Mouse (Mus musculus) ovary, adult 18-20 months (tissue): Measurements from ENCODE around the gene Gm13278.
"Not testable (repeated sequence)": the region's sequence is repeated elsewhere in the genome, so short reads cannot be mapped to it uniquely, and the experiment has no call there.

ENCODE experiments used
- DNase-seq: peaks from one replicate; pipeline ENCODE4 v3.0.0; 2022; ENCODE audit warnings: low spot score, mixed read lengths

Gm13278 gene

DNA sequence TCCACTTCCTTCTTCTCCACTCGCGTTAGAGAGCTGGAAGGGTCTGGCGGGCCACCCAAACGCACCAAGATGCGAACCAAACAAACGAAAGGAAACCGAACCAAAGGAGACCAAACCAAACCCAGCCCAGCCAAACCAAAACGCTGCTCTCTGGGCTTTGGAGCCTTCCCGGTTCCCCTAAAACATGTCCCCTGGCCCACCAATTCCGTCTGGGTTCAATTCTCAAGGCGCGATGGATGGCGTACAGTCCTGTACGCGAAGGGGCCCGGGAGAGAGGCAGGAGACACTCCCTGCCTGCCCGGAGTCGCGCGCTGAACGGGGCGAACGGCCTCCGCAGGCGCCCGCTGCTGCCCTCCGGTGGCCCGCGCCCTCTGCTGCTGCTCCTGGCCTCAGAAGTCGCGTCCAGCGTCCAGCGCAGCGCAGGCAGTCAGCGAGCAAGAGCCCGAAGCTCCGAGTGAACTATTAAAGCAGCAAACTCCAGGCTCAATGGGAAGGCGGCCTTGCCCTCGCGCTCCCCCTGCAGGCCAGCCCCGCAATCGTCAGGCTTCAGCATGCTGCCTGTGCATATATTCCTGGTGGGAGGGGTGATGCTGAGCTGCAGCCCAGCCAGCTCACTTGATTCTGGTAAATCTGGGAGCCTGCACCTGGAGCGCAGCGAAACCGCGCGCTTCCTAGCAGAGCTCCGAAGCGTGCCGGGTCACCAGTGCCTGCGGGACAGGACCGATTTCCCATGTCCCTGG is 2.8 kb downstream of the Gm13278 start, which contains the start of gene Gm13275:
Gm13275 (plus strand) TSS at position 552 of the 740 bp plus-strand sequence.
- DNase-seq = peak; percentile 70

- not testable (repeated sequence) for DNase-seq
These were observed 5.7 kb downstream of the Gm13278 start, which contains the start of gene Gm13279 for GRCm38 (mm10) chr4:88797097-88797496. Gene Gm13279 (plus strand): TSS chr4:88797397.

GRCm38 (mm10) chr4:88799365-88799764 is 8.0 kb downstream of the Gm13278 start, which contains the start of gene Gm13285:
Gene Gm13285 (plus strand): TSS chr4:88799665.
- DNase-seq = not testable (repeated sequence)

- DNase-seq = not testable (repeated sequence)
These were observed 11.6 kb downstream of the Gm13278 start, which contains the start of gene Gm13287 for GRCm38 (mm10) chr4:88802954-88803353. Gene Gm13287 (plus strand): TSS chr4:88803254.

DNA sequence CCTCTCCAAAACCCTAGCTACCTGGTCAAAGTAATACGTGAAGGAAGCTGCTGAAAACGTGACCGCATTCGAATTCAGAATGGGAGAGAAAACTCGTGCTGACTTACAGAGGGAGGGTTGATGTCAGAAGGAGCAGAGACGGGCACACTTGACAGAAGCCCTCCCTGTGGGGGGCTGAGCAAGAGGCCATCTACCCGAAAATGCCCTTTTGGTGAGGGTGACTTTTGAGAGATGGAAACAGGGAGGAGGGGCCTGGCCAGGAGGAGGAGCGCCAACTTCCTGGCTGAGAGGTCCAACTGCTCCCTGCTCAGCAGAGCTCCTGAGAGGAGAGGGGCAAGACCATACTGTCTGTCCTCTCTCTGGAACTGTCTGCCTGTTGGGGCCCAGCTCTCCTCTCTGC is 13.9 kb downstream of the Gm13278 start, which contains the start of gene Gm13288:
Gm13288 (plus strand) TSS at position 301 of the 400 bp plus-strand sequence.
- DNase-seq = not testable (repeated sequence)

DNA sequence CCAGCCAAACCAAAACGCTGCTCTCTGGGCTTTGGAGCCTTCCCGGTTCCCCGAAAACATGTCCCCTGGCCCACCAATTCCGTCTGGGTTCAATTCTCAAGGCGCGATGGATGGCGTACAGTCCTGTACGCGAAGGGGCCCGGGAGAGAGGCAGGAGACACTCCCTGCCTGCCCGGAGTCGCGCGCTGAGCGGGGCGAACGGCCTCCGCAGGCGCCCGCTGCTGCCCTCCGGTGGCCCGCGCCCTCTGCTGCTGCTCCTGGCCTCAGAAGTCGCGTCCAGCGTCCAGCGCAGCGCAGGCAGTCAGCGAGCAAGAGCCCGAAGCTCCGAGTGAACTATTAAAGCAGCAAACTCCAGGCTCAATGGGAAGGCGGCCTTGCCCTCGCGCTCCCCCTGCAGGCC is 14.4 kb downstream of the Gm13278 start:
- DNase-seq = peak; percentile 25

GRCm38 (mm10) chr4:88815928-88816327 is 24.6 kb downstream of the Gm13278 start, which contains the start of gene Ifna7:
Gene Ifna7 (plus strand): TSS chr4:88816228.
- DNase-seq = no peak

DNA sequence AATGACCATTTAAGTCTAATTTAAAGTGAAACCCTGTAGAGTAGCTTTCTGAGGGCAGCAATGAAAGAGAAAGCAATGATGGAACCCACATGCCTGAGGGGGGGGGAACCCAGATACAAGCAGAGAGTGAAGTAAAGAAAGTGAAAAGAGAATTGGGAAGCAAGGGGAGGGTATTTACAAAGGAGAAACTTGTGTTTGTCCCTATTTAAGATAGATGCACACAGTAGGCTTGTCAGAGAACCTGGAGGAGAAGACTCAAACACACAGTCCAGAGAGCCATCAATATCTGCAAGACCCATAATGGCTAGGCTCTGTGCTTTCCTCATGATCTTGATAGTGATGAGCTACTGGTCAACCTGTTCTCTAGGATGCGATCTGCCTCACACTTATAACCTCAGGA is 28.3 kb downstream of the Gm13278 start, which contains the start of gene Ifna11:
Ifna11 (plus strand) TSS at position 301 of the 400 bp plus-strand sequence.
- DNase-seq = no peak

GRCm38 (mm10) chr4:88822995-88823394 is 31.6 kb downstream of the Gm13278 start:
- no peak for DNase-seq

GRCm38 (mm10) chr4:88827116-88827515 is 35.8 kb downstream of the Gm13278 start, which contains the start of gene Ifna6:
Gene Ifna6 (plus strand): TSS chr4:88827416.
- DNase-seq = not testable (repeated sequence)

- DNase-seq = no peak
These were observed 39.2 kb downstream of the Gm13278 start for GRCm38 (mm10) chr4:88830523-88830922.

- not testable (repeated sequence) for DNase-seq
These were observed 43.9 kb downstream of the Gm13278 start, which contains the start of gene Ifna5 for GRCm38 (mm10) chr4:88835225-88835624. Gene Ifna5 (plus strand): TSS chr4:88835525.

DNA sequence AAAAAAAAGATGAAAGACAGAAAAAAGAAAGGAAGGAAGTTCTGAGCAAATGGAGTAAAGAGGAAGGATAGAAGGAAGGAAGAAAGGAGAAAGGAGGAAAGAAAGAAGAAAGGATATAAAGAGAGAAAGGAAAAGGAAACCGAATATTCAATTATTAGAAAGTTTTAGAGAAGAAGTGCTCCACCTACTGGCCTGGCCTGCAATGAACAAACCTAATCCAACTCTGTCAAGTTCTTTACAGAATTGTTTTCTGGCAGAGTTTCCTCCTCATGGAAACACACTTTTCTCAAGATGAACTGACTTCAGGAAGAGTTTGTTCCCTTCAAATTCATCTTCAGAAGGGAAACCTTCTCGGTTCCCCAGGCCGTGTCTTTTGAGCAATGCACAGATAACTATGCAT is 47.5 kb downstream of the Gm13278 start:
- DNase-seq = no peak

- no peak for DNase-seq
These were observed 48.7 kb downstream of the Gm13278 start for GRCm38 (mm10) chr4:88840058-88840457.

DNA sequence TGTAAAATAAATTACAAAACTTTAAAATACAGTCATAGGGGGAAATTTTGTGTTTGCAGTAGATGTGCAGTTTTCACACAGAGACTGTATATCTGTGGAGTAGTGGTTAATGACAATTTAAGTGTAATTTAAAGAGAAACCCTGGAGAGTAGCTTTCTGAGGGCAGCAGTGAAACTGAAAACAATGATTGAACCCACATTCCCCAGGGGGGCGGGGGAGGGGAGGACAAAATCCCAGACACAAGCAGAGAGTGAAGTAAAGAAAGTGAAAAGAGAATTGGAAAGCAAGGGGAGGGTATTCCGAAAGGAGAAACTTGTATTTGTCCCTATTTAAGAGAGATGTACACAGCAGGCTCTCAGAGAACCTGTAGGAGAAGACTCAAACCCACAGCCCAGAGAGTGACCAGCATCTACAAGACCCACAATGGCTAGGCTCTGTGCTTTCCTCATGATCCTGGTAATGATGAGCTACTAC is 50.1 kb downstream of the Gm13278 start, which contains the start of gene Ifna4:
Ifna4 (plus strand) TSS at position 424 of the 474 bp plus-strand sequence.
- no peak for DNase-seq
